Mouse (Mus musculus): ENCODE results near the gene Chmp4b. TPM values are rescaled to one million over a fixed set of nuclear protein-coding genes. Genes with fewer than 3 reads are reported as not detected.

The Chmp4b gene
- polyA plus RNA-seq, 1 experiment from 2014 or later: 22.4 TPM

GRCm38 (mm10) chr2:154670106-154670505 lies 18.6 kb downstream of the Chmp4b start:
- H3K27ac ChIP-seq (ENCODE audit: low read depth, low read length): no peak overlapping the region
- H3K27me3 ChIP-seq (replicated peaks; ENCODE audit: control insufficient read depth, insufficient read depth, low read length): no peaks in the 10 kb centered on the region
- 62% methylated on average over 4 of the region's 4 CpGs for WGBS
- H3K4me3 ChIP-seq (ENCODE audit: low read depth, low read length): no peak overlapping the region
- ATAC-seq: no peak
- H3K9me3 ChIP-seq (replicated peaks; ENCODE audit: control insufficient read depth, low read length): no peaks in the 10 kb centered on the region
- no peaks in the 10 kb centered on the region for H3K36me3 ChIP-seq (ENCODE audit: control insufficient read depth, insufficient read depth, low read length)
- H3K9ac ChIP-seq (ENCODE audit: low read length): no peak overlapping the region
- H3K4me2 ChIP-seq (ENCODE audit: low read length): no peak overlapping the region
- 0 out of 2 replicates have a peak, but pooled peaks cover 2% of the 10 kb centered on the region for H3K4me1 ChIP-seq (ENCODE audit: control insufficient read depth, insufficient read depth, low read length)
- DNase-seq (ENCODE audit: low spot score): no peak

- Histone ChIP-seq H3K4me1 (ENCODE audit: control insufficient read depth, insufficient read depth, low read length) (0 out of 2 replicates have a peak, but pooled peaks cover 2% of the 10 kb centered on the region), H3K27me3 (replicated peaks; ENCODE audit: control insufficient read depth, insufficient read depth, low read length) (no peaks in the 10 kb centered on the region), H3K36me3 (ENCODE audit: control insufficient read depth, insufficient read depth, low read length) (no peaks in the 10 kb centered on the region), H3K9me3 (replicated peaks; ENCODE audit: control insufficient read depth, low read length) (no peaks in the 10 kb centered on the region), H3K4me2 (ENCODE audit: low read length) (no peak overlapping the region), H3K4me3 (ENCODE audit: low read depth, low read length) (no peak overlapping the region), H3K27ac (ENCODE audit: low read depth, low read length) (no peak overlapping the region), H3K9ac (ENCODE audit: low read length) (no peak overlapping the region)
- ATAC-seq (no peak), DNase-seq (ENCODE audit: low spot score) (no peak)
- 77% methylated on average over 4 of the region's 4 CpGs for WGBS
Observed at GRCm38 (mm10) chr2:154670741-154671140, 19.2 kb downstream of the Chmp4b start.

DNA sequence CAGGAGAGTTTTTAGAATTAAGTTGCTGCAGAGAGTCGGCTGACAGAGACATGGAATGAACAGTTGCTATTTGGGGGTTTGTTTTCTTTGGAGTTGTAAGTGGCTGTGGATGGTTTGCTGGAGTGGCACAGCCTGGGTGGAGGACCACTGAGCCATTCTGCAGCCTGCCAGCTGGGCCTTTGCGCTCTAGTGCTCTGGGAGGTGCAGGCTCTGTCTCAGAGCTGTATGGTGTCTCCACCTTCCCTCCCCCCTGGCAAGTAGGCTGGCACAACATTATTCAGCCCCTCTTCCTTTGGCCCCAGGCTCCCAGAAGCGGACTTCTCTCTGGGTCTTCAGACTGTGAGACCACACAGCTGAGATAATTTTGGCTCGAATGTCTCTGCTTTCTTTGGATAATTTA lies 22.5 kb downstream of the Chmp4b start:
- DNase-seq (ENCODE audit: low spot score): no peak
- Histone ChIP-seq H3K36me3 (ENCODE audit: control insufficient read depth, insufficient read depth, low read length) (no peaks in the 10 kb centered on the region), H3K27ac (ENCODE audit: low read depth, low read length) (no peak overlapping the region)

DNA sequence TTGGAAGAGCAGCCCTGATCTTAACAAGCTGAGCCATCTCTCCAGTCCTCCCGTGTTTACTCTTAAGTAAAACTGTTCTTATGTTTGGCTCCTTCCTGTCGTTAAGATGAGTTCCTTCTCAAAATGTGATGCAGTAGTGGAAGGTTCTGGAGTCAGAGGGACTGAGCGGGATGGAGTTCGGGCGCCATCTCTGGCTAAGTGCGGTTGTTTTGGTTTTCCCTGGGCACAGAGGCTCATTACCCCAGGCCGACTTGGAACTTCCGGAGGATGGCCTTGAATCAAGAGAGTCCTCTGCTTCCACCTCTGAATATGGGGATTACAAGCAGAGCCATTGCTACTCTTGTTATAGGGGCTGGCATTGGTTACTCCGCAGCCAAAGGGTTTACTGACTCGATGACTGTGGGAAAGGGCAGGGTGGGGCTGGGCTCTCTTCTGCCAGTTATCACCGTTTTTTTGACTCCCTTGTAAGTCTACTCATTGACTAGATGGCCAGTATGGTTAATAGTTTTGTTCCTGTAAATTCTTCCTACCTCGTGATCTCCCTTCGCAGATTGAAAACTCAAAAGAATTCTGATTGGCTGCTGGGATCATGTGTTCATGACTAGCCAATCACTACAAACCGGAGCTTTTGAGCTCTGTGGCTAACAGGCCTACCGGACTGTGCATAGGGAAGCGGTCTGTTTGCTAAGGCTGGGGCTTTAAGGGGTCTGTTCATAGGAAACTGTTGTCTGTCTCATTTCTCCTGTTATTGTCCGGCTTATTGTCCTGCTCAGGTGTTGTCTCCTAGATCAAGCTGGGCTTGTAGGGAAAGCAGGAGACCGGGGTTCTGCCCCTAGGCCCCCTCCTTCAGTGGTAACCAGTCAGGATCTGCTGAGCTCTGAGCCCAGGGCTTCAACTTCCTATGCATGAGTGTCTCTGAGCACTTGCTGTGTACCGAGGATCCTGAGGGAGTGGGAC lies 25.4 kb downstream of the Chmp4b start:
- Histone ChIP-seq H3K27me3 (replicated peaks; ENCODE audit: control insufficient read depth, insufficient read depth, low read length) (no peaks in the 10 kb centered on the region), H3K9me3 (replicated peaks; ENCODE audit: control insufficient read depth, low read length) (no peaks in the 10 kb centered on the region), H3K4me2 (ENCODE audit: low read length) (peak overlapping the region; percentile 49), H3K9ac (ENCODE audit: low read length) (peak overlapping the region; percentile 49), H3K36me3 (ENCODE audit: control insufficient read depth, insufficient read depth, low read length) (no peaks in the 10 kb centered on the region), H3K4me3 (ENCODE audit: low read depth, low read length) (peak overlapping the region; percentile 6), H3K4me1 (ENCODE audit: control insufficient read depth, insufficient read depth, low read length) (peaks cover 24% of the 10 kb centered on the region), H3K27ac (ENCODE audit: low read depth, low read length) (peak overlapping the region; percentile 88)
- DNase-seq (ENCODE audit: low spot score) (peak; percentile 88), ATAC-seq (peak; percentile 80)
- WGBS: 53% methylated on average over 19 of the region's 19 CpGs

More for the DNA sequence above, 22.5 kb downstream of the Chmp4b start:
- no peak overlapping the region for H3K4me2 ChIP-seq (ENCODE audit: low read length)
- H3K27me3 ChIP-seq (replicated peaks; ENCODE audit: control insufficient read depth, insufficient read depth, low read length): no peaks in the 10 kb centered on the region
- 88% methylated on average over 4 of the region's 4 CpGs for WGBS
- ATAC-seq: no peak
- peaks cover 17% of the 10 kb centered on the region for H3K4me1 ChIP-seq (ENCODE audit: control insufficient read depth, insufficient read depth, low read length)
- H3K9ac ChIP-seq (ENCODE audit: low read length): no peak overlapping the region
- H3K4me3 ChIP-seq (ENCODE audit: low read depth, low read length): no peak overlapping the region
- H3K9me3 ChIP-seq (replicated peaks; ENCODE audit: control insufficient read depth, low read length): no peaks in the 10 kb centered on the region

DNA sequence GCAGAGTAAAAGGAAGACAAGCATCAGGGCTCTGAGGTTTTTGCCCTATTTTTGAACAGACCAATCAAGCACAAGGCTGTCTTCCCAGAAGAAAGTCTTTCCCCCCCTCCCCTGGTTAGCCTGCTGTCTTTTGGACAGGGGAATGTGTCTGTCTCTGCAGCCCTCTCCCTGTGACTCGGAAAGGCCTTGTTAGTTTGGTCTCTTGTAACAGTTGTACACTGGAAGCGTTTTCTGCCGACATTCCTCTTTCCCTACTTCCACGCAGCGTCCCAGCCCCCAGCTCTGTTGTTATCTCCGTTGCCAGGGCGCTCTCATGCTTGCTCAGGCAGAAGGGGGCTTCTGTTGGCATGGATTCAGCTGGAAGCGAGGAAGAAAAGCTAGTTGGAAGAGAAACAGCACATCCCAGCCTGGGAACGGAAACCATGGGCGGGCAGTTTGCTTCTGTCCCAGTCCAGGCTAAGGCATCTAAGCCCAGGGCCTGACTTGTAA lies 26.2 kb downstream of the Chmp4b start:
- H3K9me3 ChIP-seq (replicated peaks; ENCODE audit: control insufficient read depth, low read length): no peaks in the 10 kb centered on the region
- no peaks in the 10 kb centered on the region for H3K36me3 ChIP-seq (ENCODE audit: control insufficient read depth, insufficient read depth, low read length)
- peaks cover 24% of the 10 kb centered on the region for H3K4me1 ChIP-seq (ENCODE audit: control insufficient read depth, insufficient read depth, low read length)
- DNase-seq (ENCODE audit: low spot score) (peak; percentile 97), ATAC-seq (peak; percentile 90)
- WGBS: 1% methylated on average over 10 of the region's 10 CpGs
- H3K27ac ChIP-seq (ENCODE audit: low read depth, low read length): peak overlapping the region; percentile 88
- peak overlapping the region; percentile 49 for H3K9ac ChIP-seq (ENCODE audit: low read length)
- H3K4me3 ChIP-seq (ENCODE audit: low read depth, low read length): peak overlapping the region; percentile 6
- no peaks in the 10 kb centered on the region for H3K27me3 ChIP-seq (replicated peaks; ENCODE audit: control insufficient read depth, insufficient read depth, low read length)
- H3K4me2 ChIP-seq (ENCODE audit: low read length): peak overlapping the region; percentile 49

GRCm38 (mm10) chr2:154678995-154679394 lies 27.5 kb downstream of the Chmp4b start:
- Histone ChIP-seq H3K4me1 (ENCODE audit: control insufficient read depth, insufficient read depth, low read length) (peaks cover 29% of the 10 kb centered on the region), H3K27me3 (replicated peaks; ENCODE audit: control insufficient read depth, insufficient read depth, low read length) (no peaks in the 10 kb centered on the region), H3K4me2 (ENCODE audit: low read length) (no peak overlapping the region), H3K36me3 (ENCODE audit: control insufficient read depth, insufficient read depth, low read length) (no peaks in the 10 kb centered on the region), H3K27ac (ENCODE audit: low read depth, low read length) (no peak overlapping the region), H3K9ac (ENCODE audit: low read length) (no peak overlapping the region), H3K9me3 (replicated peaks; ENCODE audit: control insufficient read depth, low read length) (no peaks in the 10 kb centered on the region), H3K4me3 (ENCODE audit: low read depth, low read length) (no peak overlapping the region)
- DNase-seq (ENCODE audit: low spot score) (no peak), ATAC-seq (no peak)
- 95% methylated on average over 3 of the region's 3 CpGs for WGBS

DNA sequence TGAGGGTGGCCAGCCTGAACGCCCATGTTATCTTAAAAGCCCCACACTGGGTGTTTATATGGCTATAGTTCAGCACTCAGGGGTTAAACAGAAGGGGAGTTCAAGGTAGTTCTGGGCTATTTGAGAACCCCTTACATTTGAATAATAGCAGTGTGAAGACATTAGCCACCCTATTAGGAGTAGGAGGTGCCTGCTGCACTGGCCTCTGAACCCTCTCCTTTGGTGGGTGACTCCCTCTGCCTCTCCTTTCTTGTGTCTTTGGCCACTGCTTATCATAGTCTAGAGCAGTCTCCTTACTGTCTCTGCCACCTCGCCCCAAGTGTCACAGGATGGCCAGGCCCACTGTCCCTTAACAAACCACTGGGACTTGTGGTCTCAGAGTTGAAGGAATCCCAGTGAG lies 28.8 kb downstream of the Chmp4b start:
- Histone ChIP-seq H3K9me3 (replicated peaks; ENCODE audit: control insufficient read depth, low read length) (no peaks in the 10 kb centered on the region), H3K4me2 (ENCODE audit: low read length) (no peak overlapping the region), H3K9ac (ENCODE audit: low read length) (no peak overlapping the region), H3K4me3 (ENCODE audit: low read depth, low read length) (no peak overlapping the region), H3K27me3 (replicated peaks; ENCODE audit: control insufficient read depth, insufficient read depth, low read length) (no peaks in the 10 kb centered on the region), H3K36me3 (ENCODE audit: control insufficient read depth, insufficient read depth, low read length) (no peaks in the 10 kb centered on the region), H3K27ac (ENCODE audit: low read depth, low read length) (no peak overlapping the region), H3K4me1 (ENCODE audit: control insufficient read depth, insufficient read depth, low read length) (peaks cover 29% of the 10 kb centered on the region)
- ATAC-seq: no peak
- WGBS: 77% methylated on average over 2 of the region's 2 CpGs
- DNase-seq (ENCODE audit: low spot score): no peak

GRCm38 (mm10) chr2:154680941-154681340 lies 29.4 kb downstream of the Chmp4b start:
- H3K4me2 ChIP-seq (ENCODE audit: low read length): no peak overlapping the region
- DNase-seq (ENCODE audit: low spot score): no peak

DNA sequence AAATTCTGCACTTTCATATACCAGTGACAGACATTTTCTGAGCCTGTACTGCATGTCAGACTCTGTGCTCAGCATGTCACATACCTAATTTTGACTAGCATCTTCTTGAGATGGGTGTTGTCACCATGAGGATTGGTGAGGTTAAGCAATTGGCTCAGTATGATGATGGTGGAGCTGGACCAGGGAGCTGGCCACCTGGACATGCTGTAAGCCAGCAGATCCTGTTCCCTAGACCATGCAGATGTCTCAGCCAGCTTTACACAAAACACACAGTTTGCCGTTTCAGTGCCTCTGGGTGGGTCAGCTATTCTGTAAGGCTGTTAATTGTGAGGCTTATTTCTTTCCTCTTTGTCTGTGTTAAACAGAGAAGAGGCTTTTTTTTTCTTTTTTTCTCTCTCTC lies 31.2 kb downstream of the Chmp4b start:
- Histone ChIP-seq H3K9ac (ENCODE audit: low read length) (peak overlapping the region; percentile 17; the same call in 1 of the 2 replicates), H3K4me1 (ENCODE audit: control insufficient read depth, insufficient read depth, low read length) (peaks cover 19% of the 10 kb centered on the region), H3K4me3 (ENCODE audit: low read depth, low read length) (no peak overlapping the region), H3K27ac (ENCODE audit: low read depth, low read length) (peak overlapping the region; percentile 55; the same call in 1 of the 2 replicates), H3K36me3 (ENCODE audit: control insufficient read depth, insufficient read depth, low read length) (no peaks in the 10 kb centered on the region), H3K4me2 (ENCODE audit: low read length) (no peak overlapping the region), H3K9me3 (replicated peaks; ENCODE audit: control insufficient read depth, low read length) (no peaks in the 10 kb centered on the region), H3K27me3 (replicated peaks; ENCODE audit: control insufficient read depth, insufficient read depth, low read length) (no peaks in the 10 kb centered on the region)
- no peak for DNase-seq (ENCODE audit: low spot score)
- 19% methylated on average over 1 of the region's 1 CpGs for WGBS
- no peak; the same call in 1 of the 2 replicates for ATAC-seq

More at GRCm38 (mm10) chr2:154680941-154681340, 29.4 kb downstream of the Chmp4b start:
- ATAC-seq: no peak
- Histone ChIP-seq H3K36me3 (ENCODE audit: control insufficient read depth, insufficient read depth, low read length) (no peaks in the 10 kb centered on the region), H3K4me1 (ENCODE audit: control insufficient read depth, insufficient read depth, low read length) (peaks cover 29% of the 10 kb centered on the region), H3K4me3 (ENCODE audit: low read depth, low read length) (no peak overlapping the region), H3K9ac (ENCODE audit: low read length) (no peak overlapping the region), H3K27me3 (replicated peaks; ENCODE audit: control insufficient read depth, insufficient read depth, low read length) (no peaks in the 10 kb centered on the region), H3K27ac (ENCODE audit: low read depth, low read length) (no peak overlapping the region), H3K9me3 (replicated peaks; ENCODE audit: control insufficient read depth, low read length) (no peaks in the 10 kb centered on the region)
- 83% methylated on average over 6 of the region's 6 CpGs for WGBS
